Mouse (Mus musculus) liver, adult 2 months (tissue): ENCODE measurements around the gene Rnf187.

Experiments
- CTCF ChIP-seq: fragments of 200-500 bp; IDR thresholded peaks from 2 replicates; pipeline ENCODE4 v1.5.1; 2011; ENCODE audit warnings: low read depth, low read length, control low read depth
- POLR2A ChIP-seq: fragments of 200-500 bp; IDR thresholded peaks from 2 replicates; pipeline ENCODE4 v1.6.1; 2011; ENCODE audit warnings: low read length, control low read depth; ENCODE audit not compliant: insufficient read depth; ENCODE audit errors: extremely low read depth

- no peak for TF ChIP-seq CTCF
- TF ChIP-seq POLR2A: no peak
Measured at GRCm38 (mm10) chr11:58947798-58948528, 9.2 kb upstream of the Rnf187 start.
